Mouse (Mus musculus): ENCODE data around the gene Ltb4r1. TPM values are rescaled to one million over a fixed set of nuclear protein-coding genes. Genes with fewer than 3 reads are reported as not detected.

Ltb4r1 gene
- polyA plus RNA-seq, 1 experiment from 2014 or later: 0.66 TPM

GRCm38 (mm10) chr14:55724411-55724871 is 41.3 kb upstream of the Ltb4r1 start:
- WGBS: 33% methylated on average over 8 of the region's 8 CpGs
- no peaks in the 10 kb centered on the region for H3K9me3 ChIP-seq (replicated peaks; ENCODE audit: control insufficient read depth, low read length)
- H3K27me3 ChIP-seq (ENCODE audit: control insufficient read depth, insufficient read depth, low read length): no peaks in the 10 kb centered on the region
- H3K27ac ChIP-seq (ENCODE audit: low read length): no peak overlapping the region
- H3K4me1 ChIP-seq (ENCODE audit: control insufficient read depth, insufficient read depth, low read length): peaks cover 7% of the 10 kb centered on the region
- ATAC-seq (replicated peaks; ENCODE audit: extremely low read depth, insufficient read depth, low FRiP score): no peak
- no peak overlapping the region for H3K9ac ChIP-seq (ENCODE audit: low read length)
- no peak overlapping the region for H3K4me2 ChIP-seq (ENCODE audit: low read depth, low read length)
- H3K36me3 ChIP-seq (ENCODE audit: control insufficient read depth, insufficient read depth): no peaks in the 10 kb centered on the region
- no peak overlapping the region for H3K4me3 ChIP-seq (ENCODE audit: low read length)

GRCm38 (mm10) chr14:55726261-55726660 is 39.5 kb upstream of the Ltb4r1 start:
- no peak overlapping the region for H3K4me3 ChIP-seq (ENCODE audit: low read length)
- H3K27ac ChIP-seq (ENCODE audit: low read length): no peak overlapping the region
- no peak overlapping the region for H3K9ac ChIP-seq (ENCODE audit: low read length)
- no peaks in the 10 kb centered on the region for H3K9me3 ChIP-seq (replicated peaks; ENCODE audit: control insufficient read depth, low read length)
- no peak for ATAC-seq (replicated peaks; ENCODE audit: extremely low read depth, insufficient read depth, low FRiP score)
- H3K36me3 ChIP-seq (ENCODE audit: control insufficient read depth, insufficient read depth): no peaks in the 10 kb centered on the region
- H3K27me3 ChIP-seq (ENCODE audit: control insufficient read depth, insufficient read depth, low read length): 0 out of 2 replicates have a peak, but pooled peaks cover 2% of the 10 kb centered on the region
- H3K4me2 ChIP-seq (ENCODE audit: low read depth, low read length): no peak overlapping the region
- peaks cover 7% of the 10 kb centered on the region for H3K4me1 ChIP-seq (ENCODE audit: control insufficient read depth, insufficient read depth, low read length)

GRCm38 (mm10) chr14:55727889-55728685 is 37.7 kb upstream of the Ltb4r1 start:
- ATAC-seq (replicated peaks; ENCODE audit: extremely low read depth, insufficient read depth, low FRiP score): no peak
- Histone ChIP-seq H3K27me3 (ENCODE audit: control insufficient read depth, insufficient read depth, low read length) (0 out of 2 replicates have a peak, but pooled peaks cover 2% of the 10 kb centered on the region), H3K4me2 (ENCODE audit: low read depth, low read length) (no peak overlapping the region), H3K9ac (ENCODE audit: low read length) (no peak overlapping the region), H3K4me1 (ENCODE audit: control insufficient read depth, insufficient read depth, low read length) (no peaks in the 10 kb centered on the region), H3K4me3 (ENCODE audit: low read length) (no peak overlapping the region), H3K27ac (ENCODE audit: low read length) (no peak overlapping the region), H3K36me3 (ENCODE audit: control insufficient read depth, insufficient read depth) (no peaks in the 10 kb centered on the region), H3K9me3 (replicated peaks; ENCODE audit: control insufficient read depth, low read length) (no peaks in the 10 kb centered on the region)
- 61% methylated on average over 8 of the region's 8 CpGs for WGBS

- WGBS: 66% methylated on average over 7 of the region's 7 CpGs
- no peaks in the 10 kb centered on the region for H3K36me3 ChIP-seq (ENCODE audit: control insufficient read depth, insufficient read depth)
- no peak overlapping the region for H3K4me2 ChIP-seq (ENCODE audit: low read depth, low read length)
- no peak overlapping the region for H3K27ac ChIP-seq (ENCODE audit: low read length)
- no peak overlapping the region for H3K4me3 ChIP-seq (ENCODE audit: low read length)
- no peak overlapping the region for H3K9ac ChIP-seq (ENCODE audit: low read length)
- no peak for ATAC-seq (replicated peaks; ENCODE audit: extremely low read depth, insufficient read depth, low FRiP score)
- H3K27me3 ChIP-seq (ENCODE audit: control insufficient read depth, insufficient read depth, low read length): 0 out of 2 replicates have a peak, but pooled peaks cover 2% of the 10 kb centered on the region
- H3K9me3 ChIP-seq (replicated peaks; ENCODE audit: control insufficient read depth, low read length): no peaks in the 10 kb centered on the region
- H3K4me1 ChIP-seq (ENCODE audit: control insufficient read depth, insufficient read depth, low read length): no peaks in the 10 kb centered on the region
Measured at GRCm38 (mm10) chr14:55730116-55730515, 35.6 kb upstream of the Ltb4r1 start.

GRCm38 (mm10) chr14:55730531-55731032 is 35.2 kb upstream of the Ltb4r1 start:
- H3K9me3 ChIP-seq (replicated peaks; ENCODE audit: control insufficient read depth, low read length): no peaks in the 10 kb centered on the region
- H3K9ac ChIP-seq (ENCODE audit: low read length): no peak overlapping the region
- no peaks in the 10 kb centered on the region for H3K4me1 ChIP-seq (ENCODE audit: control insufficient read depth, insufficient read depth, low read length)
- 0 out of 2 replicates have a peak, but pooled peaks cover 2% of the 10 kb centered on the region for H3K27me3 ChIP-seq (ENCODE audit: control insufficient read depth, insufficient read depth, low read length)
- WGBS: 71% methylated on average over 7 of the region's 7 CpGs
- no peak overlapping the region for H3K4me2 ChIP-seq (ENCODE audit: low read depth, low read length)
- no peak overlapping the region for H3K27ac ChIP-seq (ENCODE audit: low read length)
- H3K4me3 ChIP-seq (ENCODE audit: low read length): no peak overlapping the region
- no peaks in the 10 kb centered on the region for H3K36me3 ChIP-seq (ENCODE audit: control insufficient read depth, insufficient read depth)
- ATAC-seq (replicated peaks; ENCODE audit: extremely low read depth, insufficient read depth, low FRiP score): no peak

- peaks cover 10% of the 10 kb centered on the region for H3K36me3 ChIP-seq (ENCODE audit: control insufficient read depth, insufficient read depth)
- WGBS: 63% methylated on average over 10 of the region's 10 CpGs
Measured at GRCm38 (mm10) chr14:55733889-55734288, 31.9 kb upstream of the Ltb4r1 start.

GRCm38 (mm10) chr14:55734869-55735268 is 30.9 kb upstream of the Ltb4r1 start:
- Histone ChIP-seq H3K27me3 (ENCODE audit: control insufficient read depth, insufficient read depth, low read length) (0 out of 2 replicates have a peak, but pooled peaks cover 2% of the 10 kb centered on the region), H3K9me3 (replicated peaks; ENCODE audit: control insufficient read depth, low read length) (no peaks in the 10 kb centered on the region), H3K36me3 (ENCODE audit: control insufficient read depth, insufficient read depth) (peaks cover 20% of the 10 kb centered on the region), H3K4me3 (ENCODE audit: low read length) (no peak overlapping the region), H3K9ac (ENCODE audit: low read length) (no peak overlapping the region), H3K4me2 (ENCODE audit: low read depth, low read length) (no peak overlapping the region), H3K4me1 (ENCODE audit: control insufficient read depth, insufficient read depth, low read length) (no peaks in the 10 kb centered on the region), H3K27ac (ENCODE audit: low read length) (no peak overlapping the region)
- WGBS: 70% methylated on average over 7 of the region's 7 CpGs
- ATAC-seq (replicated peaks; ENCODE audit: extremely low read depth, insufficient read depth, low FRiP score): no peak

More at GRCm38 (mm10) chr14:55733889-55734288, 31.9 kb upstream of the Ltb4r1 start:
- H3K4me3 ChIP-seq (ENCODE audit: low read length): no peak overlapping the region
- no peak for ATAC-seq (replicated peaks; ENCODE audit: extremely low read depth, insufficient read depth, low FRiP score)
- H3K4me2 ChIP-seq (ENCODE audit: low read depth, low read length): no peak overlapping the region
- H3K27ac ChIP-seq (ENCODE audit: low read length): no peak overlapping the region
- H3K4me1 ChIP-seq (ENCODE audit: control insufficient read depth, insufficient read depth, low read length): no peaks in the 10 kb centered on the region
- H3K9me3 ChIP-seq (replicated peaks; ENCODE audit: control insufficient read depth, low read length): no peaks in the 10 kb centered on the region
- 0 out of 2 replicates have a peak, but pooled peaks cover 2% of the 10 kb centered on the region for H3K27me3 ChIP-seq (ENCODE audit: control insufficient read depth, insufficient read depth, low read length)
- H3K9ac ChIP-seq (ENCODE audit: low read length): no peak overlapping the region

GRCm38 (mm10) chr14:55735334-55735733 is 30.4 kb upstream of the Ltb4r1 start:
- no peaks in the 10 kb centered on the region for H3K4me1 ChIP-seq (ENCODE audit: control insufficient read depth, insufficient read depth, low read length)
- no peak overlapping the region for H3K27ac ChIP-seq (ENCODE audit: low read length)
- H3K4me2 ChIP-seq (ENCODE audit: low read depth, low read length): no peak overlapping the region
- H3K9me3 ChIP-seq (replicated peaks; ENCODE audit: control insufficient read depth, low read length): no peaks in the 10 kb centered on the region
- H3K4me3 ChIP-seq (ENCODE audit: low read length): no peak overlapping the region
- no peak for ATAC-seq (replicated peaks; ENCODE audit: extremely low read depth, insufficient read depth, low FRiP score)
- 48% methylated on average over 3 of the region's 3 CpGs for WGBS
- H3K9ac ChIP-seq (ENCODE audit: low read length): no peak overlapping the region
- H3K27me3 ChIP-seq (ENCODE audit: control insufficient read depth, insufficient read depth, low read length): no peaks in the 10 kb centered on the region
- peaks cover 24% of the 10 kb centered on the region for H3K36me3 ChIP-seq (ENCODE audit: control insufficient read depth, insufficient read depth)

GRCm38 (mm10) chr14:55735758-55736157 is 30.0 kb upstream of the Ltb4r1 start:
- no peak overlapping the region for H3K4me2 ChIP-seq (ENCODE audit: low read depth, low read length)
- H3K9me3 ChIP-seq (replicated peaks; ENCODE audit: control insufficient read depth, low read length): no peaks in the 10 kb centered on the region
- H3K4me1 ChIP-seq (ENCODE audit: control insufficient read depth, insufficient read depth, low read length): no peaks in the 10 kb centered on the region
- WGBS: 68% methylated on average over 4 of the region's 4 CpGs
- H3K27me3 ChIP-seq (ENCODE audit: control insufficient read depth, insufficient read depth, low read length): no peaks in the 10 kb centered on the region
- no peak overlapping the region for H3K27ac ChIP-seq (ENCODE audit: low read length)
- H3K36me3 ChIP-seq (ENCODE audit: control insufficient read depth, insufficient read depth): peaks cover 26% of the 10 kb centered on the region
- H3K9ac ChIP-seq (ENCODE audit: low read length): no peak overlapping the region
- ATAC-seq (replicated peaks; ENCODE audit: extremely low read depth, insufficient read depth, low FRiP score): no peak
- no peak overlapping the region for H3K4me3 ChIP-seq (ENCODE audit: low read length)

Data from heart, embryonic 16.5 days (tissue).